23 mouse cellular contexts compared by ENCODE assay signal in the genomic region with DNA sequence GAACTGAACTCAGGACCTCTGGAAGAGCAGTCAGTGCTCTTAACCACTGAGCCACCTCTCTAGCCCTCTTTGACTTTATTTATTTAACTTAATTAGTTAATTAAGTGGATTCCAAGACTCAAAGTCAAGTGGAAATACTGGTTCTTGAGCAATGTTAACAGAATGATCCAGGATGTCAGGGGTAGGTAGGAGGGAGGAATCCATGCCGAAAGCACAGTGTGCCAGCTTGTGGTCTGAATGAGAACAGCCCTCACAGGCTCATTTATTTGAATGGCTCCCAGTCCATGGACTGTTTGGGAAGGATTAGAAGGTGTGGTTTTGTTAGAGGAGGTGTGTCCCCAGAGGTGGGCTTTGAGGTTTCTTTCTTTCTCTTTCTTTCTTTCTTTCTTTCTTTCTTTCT. TPM values are rescaled to one million over a fixed set of nuclear protein-coding genes. Genes with fewer than 3 reads are reported as not detected.
DNase-seq lines count a peak whose midpoint lies in the region; ATAC-seq and TF ChIP-seq lines count a peak whose summit lies in the region.
"Had no signal": no experiment of that assay in that cellular context is flagged by ENCODE, and none has a peak within 500 bp of the region (broad histone marks: within the 10 kb centered on the region; RNA-seq: fewer than 3 reads in every experiment).

No protein-coding gene starts in this region.

- H3K4me3 ChIP-seq in lung, postnatal 0 days (ENCODE audit: low read depth, low read length): no peak overlapping the region
- H3K4me3 ChIP-seq in stomach, postnatal 0 days (ENCODE audit: low read depth, low read length): no peak overlapping the region
- no peak overlapping the region for H3K4me3 ChIP-seq in forebrain, embryonic 11.5 days (ENCODE audit: low read depth, low read length)
- H3K4me3 ChIP-seq: embryonic facial prominence, embryonic 10.5 days; embryonic facial prominence, embryonic 12.5 days; forebrain, embryonic 10.5 days; forebrain, embryonic 13.5 days; forebrain, embryonic 15.5 days had no signal

- TF ChIP-seq EP300 in lung, postnatal 0 days (IDR thresholded peaks at IDR 0.05): 0 out of 2 replicates have a peak, but pooled peaks have one; percentile 23
- no peak for TF ChIP-seq EP300 in stomach, postnatal 0 days (optimal IDR thresholded peaks at IDR 0.05)

- H3K9me3 ChIP-seq in lung, postnatal 0 days (ENCODE audit: low read length): no peaks in the 10 kb centered on the region
- H3K9me3 ChIP-seq in stomach, postnatal 0 days (ENCODE audit: control insufficient read depth, low read length): no peaks in the 10 kb centered on the region
- H3K9me3 ChIP-seq in forebrain, embryonic 11.5 days (ENCODE audit: control insufficient read depth, low read length): no peaks in the 10 kb centered on the region
- H3K9me3 ChIP-seq: embryonic facial prominence, embryonic 10.5 days; embryonic facial prominence, embryonic 12.5 days; forebrain, embryonic 10.5 days; forebrain, embryonic 13.5 days; forebrain, embryonic 15.5 days; G1E had no signal

- H3K4me1 ChIP-seq in lung, postnatal 0 days (ENCODE audit: insufficient read depth, low read depth, low read length): no peaks in the 10 kb centered on the region
- 0 out of 2 replicates have a peak, but pooled peaks cover 2% of the 10 kb centered on the region for H3K4me1 ChIP-seq in stomach, postnatal 0 days (replicated peaks; ENCODE audit: control insufficient read depth, insufficient read depth)
- H3K4me1 ChIP-seq in forebrain, embryonic 11.5 days (replicated peaks; ENCODE audit: control insufficient read depth, insufficient read depth, low read length): no peaks in the 10 kb centered on the region

- H3K27me3 ChIP-seq in lung, postnatal 0 days (replicated peaks; ENCODE audit: insufficient read depth, low read length): no peaks in the 10 kb centered on the region
- H3K27me3 ChIP-seq in stomach, postnatal 0 days (ENCODE audit: control insufficient read depth, insufficient read depth, low read length): no peaks in the 10 kb centered on the region
- H3K27me3 ChIP-seq in forebrain, embryonic 11.5 days (ENCODE audit: control insufficient read depth, insufficient read depth, low read length): no peaks in the 10 kb centered on the region
- H3K27me3 ChIP-seq: embryonic facial prominence, embryonic 12.5 days; forebrain, embryonic 13.5 days; forebrain, embryonic 15.5 days; Patski had no signal

- DNase-seq in lung, postnatal 0 days (ENCODE audit: low spot score): peak; percentile 55
- DNase-seq in lung, postnatal 14 days: no peak
- peak; percentile 21 for DNase-seq in lung, postnatal 36 days
- no peak for DNase-seq in lung, postnatal 4 days
- DNase-seq in R1 (ENCODE audit: low read depth, low spot score): peak; percentile 73
- no peak for DNase-seq in stomach, postnatal 0 days (ENCODE audit: low spot score)
- DNase-seq in layer of hippocampus, postnatal 36 days: no peak
- DNase-seq in forebrain, embryonic 11.5 days (ENCODE audit: low spot score): no peak
- DNase-seq: adrenal gland, adult 8-10 months; adrenal gland, postnatal 14 days; adrenal gland, postnatal 36 days; cerebellum, adult 11-12 months; cerebellum, adult 2 months; cerebellum, adult 9-10 months; cerebellum, postnatal 10 days; forebrain, postnatal 0 days had no signal

- no peak overlapping the region for H3K9ac ChIP-seq in lung, postnatal 0 days (replicated peaks; ENCODE audit: low read depth)
- no peak overlapping the region for H3K9ac ChIP-seq in stomach, postnatal 0 days (ENCODE audit: low read length)
- no peak overlapping the region for H3K9ac ChIP-seq in forebrain, embryonic 11.5 days (ENCODE audit: low read length)
- H3K9ac ChIP-seq: embryonic facial prominence, embryonic 12.5 days; forebrain, embryonic 13.5 days; forebrain, embryonic 15.5 days; forebrain, postnatal 0 days had no signal

- ATAC-seq in lung, postnatal 0 days: 0 out of 2 replicates have a peak, but pooled peaks have one; percentile 32
- no peak for ATAC-seq in stomach, postnatal 0 days (ENCODE audit: low FRiP score, low TSS enrichment)
- ATAC-seq in forebrain, embryonic 11.5 days (replicated peaks; ENCODE audit: low FRiP score): no peak
- ATAC-seq: forebrain, embryonic 13.5 days; forebrain, embryonic 15.5 days; forebrain, postnatal 0 days; Patski had no signal

- TF ChIP-seq CTCF in lung, postnatal 0 days (IDR thresholded peaks at IDR 0.05): peak; percentile 26; the same call in 1 of the 2 replicates
- TF ChIP-seq CTCF in stomach, postnatal 0 days (IDR thresholded peaks at IDR 0.05; ENCODE audit: low read depth): peak; percentile 33; the same call in 1 of the 2 replicates

- WGBS in lung, postnatal 0 days: 63% methylated on average over 1 of the region's 1 CpGs
- WGBS in stomach, postnatal 0 days: 69% methylated on average over 1 of the region's 1 CpGs
- WGBS in forebrain, embryonic 11.5 days: 85% methylated on average over 1 of the region's 1 CpGs

- H3K27ac ChIP-seq in lung, postnatal 0 days (ENCODE audit: low read length): no peak overlapping the region
- no peak overlapping the region for H3K27ac ChIP-seq in stomach, postnatal 0 days (replicated peaks)
- H3K27ac ChIP-seq in forebrain, embryonic 11.5 days (ENCODE audit: low read depth, low read length): no peak overlapping the region
- H3K27ac ChIP-seq: embryonic facial prominence, embryonic 10.5 days; embryonic facial prominence, embryonic 12.5 days; forebrain, embryonic 10.5 days; forebrain, embryonic 13.5 days; forebrain, embryonic 15.5 days had no signal

- no peak overlapping the region for H3K4me2 ChIP-seq in lung, postnatal 0 days (replicated peaks; ENCODE audit: low read depth, low read length)
- H3K4me2 ChIP-seq in stomach, postnatal 0 days (replicated peaks; ENCODE audit: low read depth): no peak overlapping the region
- H3K4me2 ChIP-seq in forebrain, embryonic 11.5 days (ENCODE audit: low read depth, low read length, severe bottlenecking): no peak overlapping the region
- H3K4me2 ChIP-seq: embryonic facial prominence, embryonic 12.5 days; forebrain, embryonic 13.5 days; forebrain, embryonic 15.5 days had no signal

- no peaks in the 10 kb centered on the region for H3K36me3 ChIP-seq in lung, postnatal 0 days (ENCODE audit: insufficient read depth, low read length)
- no peaks in the 10 kb centered on the region for H3K36me3 ChIP-seq in stomach, postnatal 0 days (ENCODE audit: control insufficient read depth, insufficient read depth, low read length)
- peaks cover 9% of the 10 kb centered on the region; the same call in 1 of the 2 replicates for H3K36me3 ChIP-seq in forebrain, embryonic 11.5 days (ENCODE audit: control insufficient read depth, insufficient read depth, low read length)
- H3K36me3 ChIP-seq: G1E had no signal

RNA-seq across cellular contexts. Expression of a gene that starts 46.2 kb away (rescaled TPM):
- polyA plus RNA-seq in lung, postnatal 0 days (2015; fragmentation: Nextera tagmentation; extraction: Ambion mirVana): 0.13 and 0.33 TPM in 2 replicates
- polyA plus RNA-seq in stomach, postnatal 0 days (2015; fragmentation: Nextera tagmentation; extraction: Ambion mirVana): 0.18 and 0.24 TPM in 2 replicates
- total RNA-seq in layer of hippocampus, postnatal 36 days (2021): 10 to 100 TPM; 37.4 to 39.2 TPM
- 12.5 and 18.5 TPM in 2 replicates for polyA plus RNA-seq in forebrain, embryonic 11.5 days (2014; fragmentation: Nextera tagmentation; extraction: Ambion mirVana)
- total RNA-seq: G1E had no signal
- polyA plus RNA-seq: G1E had no signal

Comparison
In these comparisons a context has a peak if more than half of its experiments do, and no peak if none do; other contexts are left out.
1. DNase-seq: peak in lung, postnatal 0 days (single experiment), lung, postnatal 36 days (single experiment) and R1 (single experiment); none in lung, postnatal 14 days (single experiment), lung, postnatal 4 days (0 of 2), stomach, postnatal 0 days (single experiment), layer of hippocampus, postnatal 36 days (0 of 2) and forebrain, embryonic 11.5 days (single experiment).
2. RNA of a gene that starts 46.2 kb away (polyA plus RNA-seq): 12.5 to 18.5 TPM in forebrain, embryonic 11.5 days; 0.18 to 0.24 TPM in stomach, postnatal 0 days and 0.13 to 0.33 TPM in lung, postnatal 0 days; every median in the first group is over 10 times any median in the second.